Mouse (Mus musculus): ENCODE measurements around the gene Tmem183a. TPM values are rescaled to one million over a fixed set of nuclear protein-coding genes. Genes with fewer than 3 reads are reported as not detected.

Tmem183a gene
- polyA plus RNA-seq, 1 experiment from 2014 or later, result 133 TPM

DNA sequence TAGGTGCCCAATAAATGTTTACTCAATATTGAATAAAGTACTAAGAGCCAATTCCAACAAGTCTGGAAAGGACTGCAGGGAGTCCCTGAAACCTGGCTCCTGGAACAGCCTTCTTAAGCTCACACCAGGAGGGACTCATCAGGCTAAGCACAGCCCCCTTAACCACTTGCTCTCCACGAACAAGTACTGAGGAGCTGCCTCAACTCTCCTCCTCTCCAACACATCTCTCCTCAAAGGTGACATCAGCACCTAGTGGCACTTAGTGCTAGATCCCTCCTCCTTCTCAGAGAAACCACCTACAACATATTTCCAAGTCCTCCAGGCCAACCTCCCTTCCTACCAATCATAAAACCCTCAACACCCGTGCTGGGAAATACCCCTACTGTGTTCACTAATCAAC lies 18.2 kb downstream of the Tmem183a start:
- Histone ChIP-seq H3K27ac (replicated peaks; ENCODE audit: low read depth, low read length) (no peak overlapping the region), H3K4me1 (ENCODE audit: control insufficient read depth, insufficient read depth, low read length) (no peaks in the 10 kb centered on the region; the same call in none of the 2 replicates), H3K27me3 (ENCODE audit: control insufficient read depth, insufficient read depth, low read length) (no peaks in the 10 kb centered on the region; the same call in 1 of the 2 replicates), H3K9me3 (replicated peaks; ENCODE audit: control insufficient read depth, low read length) (no peaks in the 10 kb centered on the region), H3K36me3 (replicated peaks; ENCODE audit: control insufficient read depth, insufficient read depth, low read depth, low read length) (peaks cover 3% of the 10 kb centered on the region; the same call in 1 of the 2 replicates), H3K4me2 (ENCODE audit: low read depth, low read length) (peak overlapping the region; percentile 94), H3K9ac (replicated peaks; ENCODE audit: low read length) (no peak overlapping the region; the same call in 1 of the 2 replicates), H3K4me3 (ENCODE audit: low read depth, low read length) (peak overlapping the region; percentile 50)
- WGBS, result 16% methylated on average over 2 of the region's 2 CpGs
- ATAC-seq (replicated peaks; ENCODE audit: insufficient number of reproducible peaks, low FRiP score, low TSS enrichment, low read depth), result no peak
- no peak for DNase-seq (ENCODE audit: low spot score)

GRCm38 (mm10) chr1:134342781-134343310 lies 18.9 kb downstream of the Tmem183a start:
- H3K4me1 ChIP-seq (ENCODE audit: control insufficient read depth, insufficient read depth, low read length), result no peaks in the 10 kb centered on the region; the same call in none of the 2 replicates
- H3K27ac ChIP-seq (replicated peaks; ENCODE audit: low read depth, low read length), result no peak overlapping the region
- no peaks in the 10 kb centered on the region; the same call in 1 of the 2 replicates for H3K27me3 ChIP-seq (ENCODE audit: control insufficient read depth, insufficient read depth, low read length)
- DNase-seq (ENCODE audit: low spot score) (no peak), ATAC-seq (replicated peaks; ENCODE audit: insufficient number of reproducible peaks, low FRiP score, low TSS enrichment, low read depth) (no peak)
- 76% methylated on average over 8 of the region's 8 CpGs for WGBS
- no peak overlapping the region for H3K4me2 ChIP-seq (ENCODE audit: low read depth, low read length)
- peaks cover under 1% of the 10 kb centered on the region; the same call in 1 of the 2 replicates for H3K36me3 ChIP-seq (replicated peaks; ENCODE audit: control insufficient read depth, insufficient read depth, low read depth, low read length)
- no peaks in the 10 kb centered on the region for H3K9me3 ChIP-seq (replicated peaks; ENCODE audit: control insufficient read depth, low read length)
- H3K9ac ChIP-seq (replicated peaks; ENCODE audit: low read length), result no peak overlapping the region
- no peak overlapping the region for H3K4me3 ChIP-seq (ENCODE audit: low read depth, low read length)

- H3K27ac ChIP-seq (replicated peaks; ENCODE audit: low read depth, low read length), result no peak overlapping the region
- no peak overlapping the region for H3K4me2 ChIP-seq (ENCODE audit: low read depth, low read length)
- no peak overlapping the region for H3K4me3 ChIP-seq (ENCODE audit: low read depth, low read length)
- no peaks in the 10 kb centered on the region; the same call in 1 of the 2 replicates for H3K27me3 ChIP-seq (ENCODE audit: control insufficient read depth, insufficient read depth, low read length)
- H3K4me1 ChIP-seq (ENCODE audit: control insufficient read depth, insufficient read depth, low read length), result no peaks in the 10 kb centered on the region; the same call in none of the 2 replicates
- DNase-seq (ENCODE audit: low spot score), result no peak
- ATAC-seq (replicated peaks; ENCODE audit: insufficient number of reproducible peaks, low FRiP score, low TSS enrichment, low read depth), result no peak
- no peaks in the 10 kb centered on the region for H3K9me3 ChIP-seq (replicated peaks; ENCODE audit: control insufficient read depth, low read length)
- H3K9ac ChIP-seq (replicated peaks; ENCODE audit: low read length), result no peak overlapping the region
- H3K36me3 ChIP-seq (replicated peaks; ENCODE audit: control insufficient read depth, insufficient read depth, low read depth, low read length), result no peaks in the 10 kb centered on the region; the same call in 1 of the 2 replicates
- WGBS, result 51% methylated on average over 2 of the region's 2 CpGs
Observed at GRCm38 (mm10) chr1:134342278-134342664, 19.5 kb downstream of the Tmem183a start.

DNA sequence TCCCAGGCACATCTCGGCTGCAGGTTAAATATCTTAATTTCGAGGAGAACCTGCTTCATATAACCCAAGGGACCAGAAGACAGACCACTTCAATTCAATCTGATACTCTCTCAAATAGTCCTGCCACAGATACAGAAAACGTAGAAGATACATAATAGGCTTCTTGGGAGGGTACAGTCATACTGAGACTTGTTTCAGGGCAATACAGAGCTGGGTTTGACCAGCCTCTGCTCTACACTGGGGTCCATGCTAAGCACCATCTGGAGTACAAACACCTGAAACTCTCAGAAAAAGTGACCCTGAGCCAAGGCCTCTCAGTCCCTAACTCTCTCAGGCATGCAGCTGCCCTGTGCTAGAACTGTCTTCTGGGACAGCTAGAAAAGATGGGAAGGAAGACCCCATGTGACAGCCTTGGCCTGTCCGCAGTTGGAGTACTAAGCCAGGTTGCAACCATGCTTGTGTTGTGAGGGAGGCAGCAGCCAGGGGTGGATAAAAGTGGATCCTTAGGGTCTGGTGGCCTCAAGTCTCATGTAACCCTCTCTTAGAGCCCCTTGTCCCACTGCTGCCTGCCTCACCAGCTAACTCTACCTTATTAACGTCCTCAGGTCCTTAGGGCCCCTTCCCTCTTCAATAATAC lies 20.0 kb downstream of the Tmem183a start:
- H3K27me3 ChIP-seq (ENCODE audit: control insufficient read depth, insufficient read depth, low read length), result no peaks in the 10 kb centered on the region; the same call in 1 of the 2 replicates
- 74% methylated on average over 5 of the region's 5 CpGs for WGBS
- no peak overlapping the region for H3K27ac ChIP-seq (replicated peaks; ENCODE audit: low read depth, low read length)
- H3K9ac ChIP-seq (replicated peaks; ENCODE audit: low read length), result no peak overlapping the region
- H3K4me2 ChIP-seq (ENCODE audit: low read depth, low read length), result no peak overlapping the region
- no peaks in the 10 kb centered on the region; the same call in 1 of the 2 replicates for H3K36me3 ChIP-seq (replicated peaks; ENCODE audit: control insufficient read depth, insufficient read depth, low read depth, low read length)
- H3K4me1 ChIP-seq (ENCODE audit: control insufficient read depth, insufficient read depth, low read length), result no peaks in the 10 kb centered on the region; the same call in none of the 2 replicates
- DNase-seq (ENCODE audit: low spot score) (no peak), ATAC-seq (replicated peaks; ENCODE audit: insufficient number of reproducible peaks, low FRiP score, low TSS enrichment, low read depth) (no peak)
- no peak overlapping the region for H3K4me3 ChIP-seq (ENCODE audit: low read depth, low read length)
- no peaks in the 10 kb centered on the region for H3K9me3 ChIP-seq (replicated peaks; ENCODE audit: control insufficient read depth, low read length)

DNA sequence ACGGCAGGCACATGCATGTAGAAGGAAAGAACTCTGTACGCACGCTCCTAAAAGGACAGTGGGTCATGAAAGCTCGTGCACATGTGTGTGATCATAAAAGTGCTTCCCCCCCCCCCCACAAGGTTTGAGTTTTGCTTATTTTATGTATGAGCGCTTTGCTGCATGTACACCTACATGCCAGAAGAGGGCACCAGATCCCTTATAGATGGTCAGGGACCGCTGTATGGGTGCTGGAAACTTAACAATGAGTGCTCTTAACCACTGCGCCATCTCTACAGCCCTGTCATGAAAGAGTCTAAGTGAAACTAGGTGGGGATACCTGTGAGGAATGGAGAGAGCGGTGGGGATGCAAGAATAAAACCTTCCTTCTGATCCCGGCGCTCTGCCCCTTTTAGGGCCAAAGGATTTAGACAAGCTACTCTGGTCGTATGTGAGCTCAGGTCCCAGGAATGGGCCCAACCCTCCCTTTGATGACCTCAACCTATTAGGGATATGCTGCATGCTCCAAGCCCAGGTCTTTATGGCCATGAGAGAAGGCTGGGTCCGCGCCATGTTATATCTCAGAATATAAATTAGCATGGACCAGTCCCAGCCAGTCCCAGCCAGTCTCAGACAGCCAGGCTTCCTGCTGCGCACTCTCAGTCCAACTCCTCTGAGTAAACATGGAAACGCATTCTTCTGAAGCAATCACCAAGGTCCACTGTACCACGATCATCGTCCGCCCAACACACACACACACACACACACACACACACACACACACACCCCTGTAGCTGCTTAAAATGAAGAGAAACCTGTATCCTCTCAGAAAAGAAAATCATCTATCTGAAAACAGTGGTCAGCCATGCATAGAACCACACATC lies 21.8 kb downstream of the Tmem183a start:
- H3K4me3 ChIP-seq (ENCODE audit: low read depth, low read length), result no peak overlapping the region
- H3K9me3 ChIP-seq (replicated peaks; ENCODE audit: control insufficient read depth, low read length), result no peaks in the 10 kb centered on the region
- H3K9ac ChIP-seq (replicated peaks; ENCODE audit: low read length), result no peak overlapping the region
- 93% methylated on average over 18 of the region's 18 CpGs for WGBS
- H3K36me3 ChIP-seq (replicated peaks; ENCODE audit: control insufficient read depth, insufficient read depth, low read depth, low read length), result no peaks in the 10 kb centered on the region
- H3K27ac ChIP-seq (replicated peaks; ENCODE audit: low read depth, low read length), result no peak overlapping the region
- H3K27me3 ChIP-seq (ENCODE audit: control insufficient read depth, insufficient read depth, low read length), result no peaks in the 10 kb centered on the region; the same call in 1 of the 2 replicates
- ATAC-seq (replicated peaks; ENCODE audit: insufficient number of reproducible peaks, low FRiP score, low TSS enrichment, low read depth) (no peak), DNase-seq (ENCODE audit: low spot score) (no peak)
- no peaks in the 10 kb centered on the region; the same call in none of the 2 replicates for H3K4me1 ChIP-seq (ENCODE audit: control insufficient read depth, insufficient read depth, low read length)
- H3K4me2 ChIP-seq (ENCODE audit: low read depth, low read length), result no peak overlapping the region

DNA sequence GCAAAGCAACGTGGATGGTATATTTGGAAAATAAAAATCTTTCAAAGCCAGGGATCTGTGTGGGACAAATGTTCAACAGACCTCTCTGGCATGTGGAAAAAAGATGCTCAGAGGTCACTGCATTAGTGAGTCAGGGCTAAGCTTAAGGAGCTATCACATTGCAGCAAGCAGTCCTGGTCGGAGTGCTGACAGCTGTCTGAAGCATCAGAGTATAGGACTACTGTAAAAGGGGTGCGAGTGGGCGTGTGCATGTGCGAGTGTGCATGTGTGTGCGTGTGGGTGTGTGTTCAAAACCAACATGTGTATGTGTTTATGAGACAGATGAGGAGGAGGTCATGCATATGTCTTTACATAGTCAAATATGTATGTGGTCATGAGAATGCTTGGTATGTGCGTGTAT lies 22.6 kb downstream of the Tmem183a start:
- ATAC-seq (replicated peaks; ENCODE audit: insufficient number of reproducible peaks, low FRiP score, low TSS enrichment, low read depth) (no peak), DNase-seq (ENCODE audit: low spot score) (no peak)
- no peak overlapping the region for H3K4me2 ChIP-seq (ENCODE audit: low read depth, low read length)
- H3K4me3 ChIP-seq (ENCODE audit: low read depth, low read length), result no peak overlapping the region
- H3K9me3 ChIP-seq (replicated peaks; ENCODE audit: control insufficient read depth, low read length), result no peaks in the 10 kb centered on the region
- no peaks in the 10 kb centered on the region for H3K36me3 ChIP-seq (replicated peaks; ENCODE audit: control insufficient read depth, insufficient read depth, low read depth, low read length)
- no peak overlapping the region for H3K9ac ChIP-seq (replicated peaks; ENCODE audit: low read length)
- H3K27me3 ChIP-seq (ENCODE audit: control insufficient read depth, insufficient read depth, low read length), result no peaks in the 10 kb centered on the region; the same call in 1 of the 2 replicates
- H3K4me1 ChIP-seq (ENCODE audit: control insufficient read depth, insufficient read depth, low read length), result no peaks in the 10 kb centered on the region; the same call in 1 of the 2 replicates
- H3K27ac ChIP-seq (replicated peaks; ENCODE audit: low read depth, low read length), result no peak overlapping the region
- 87% methylated on average over 7 of the region's 7 CpGs for WGBS

GRCm38 (mm10) chr1:134336958-134337710 lies 24.6 kb downstream of the Tmem183a start:
- Histone ChIP-seq H3K4me2 (ENCODE audit: low read depth, low read length) (no peak overlapping the region), H3K9me3 (replicated peaks; ENCODE audit: control insufficient read depth, low read length) (no peaks in the 10 kb centered on the region), H3K9ac (replicated peaks; ENCODE audit: low read length) (no peak overlapping the region), H3K4me3 (ENCODE audit: low read depth, low read length) (no peak overlapping the region), H3K27me3 (ENCODE audit: control insufficient read depth, insufficient read depth, low read length) (no peaks in the 10 kb centered on the region), H3K36me3 (replicated peaks; ENCODE audit: control insufficient read depth, insufficient read depth, low read depth, low read length) (no peaks in the 10 kb centered on the region), H3K4me1 (ENCODE audit: control insufficient read depth, insufficient read depth, low read length) (no peaks in the 10 kb centered on the region), H3K27ac (replicated peaks; ENCODE audit: low read depth, low read length) (no peak overlapping the region)
- 85% methylated on average over 11 of the region's 11 CpGs for WGBS
- ATAC-seq (replicated peaks; ENCODE audit: insufficient number of reproducible peaks, low FRiP score, low TSS enrichment, low read depth) (no peak), DNase-seq (ENCODE audit: low spot score) (no peak)
